Mouse (Mus musculus) liver, embryonic 18 days (tissue): Measurements from ENCODE around the gene Asb4. TPM values are rescaled to one million over a fixed set of nuclear protein-coding genes. Genes with fewer than 3 reads are reported as not detected.

ENCODE experiments used
- polyA plus RNA-seq: library from polyadenylated mRNA; depleted of rRNA; stranded (reverse); fragments of >200 nt; gene quantifications from 2 replicates; pipeline ENCODE4 v1.2.3, GENCODE M21; 2012; rRNA removed

The Asb4 gene
- polyA plus RNA-seq: 1.9 TPM in 2 replicates

DNA sequence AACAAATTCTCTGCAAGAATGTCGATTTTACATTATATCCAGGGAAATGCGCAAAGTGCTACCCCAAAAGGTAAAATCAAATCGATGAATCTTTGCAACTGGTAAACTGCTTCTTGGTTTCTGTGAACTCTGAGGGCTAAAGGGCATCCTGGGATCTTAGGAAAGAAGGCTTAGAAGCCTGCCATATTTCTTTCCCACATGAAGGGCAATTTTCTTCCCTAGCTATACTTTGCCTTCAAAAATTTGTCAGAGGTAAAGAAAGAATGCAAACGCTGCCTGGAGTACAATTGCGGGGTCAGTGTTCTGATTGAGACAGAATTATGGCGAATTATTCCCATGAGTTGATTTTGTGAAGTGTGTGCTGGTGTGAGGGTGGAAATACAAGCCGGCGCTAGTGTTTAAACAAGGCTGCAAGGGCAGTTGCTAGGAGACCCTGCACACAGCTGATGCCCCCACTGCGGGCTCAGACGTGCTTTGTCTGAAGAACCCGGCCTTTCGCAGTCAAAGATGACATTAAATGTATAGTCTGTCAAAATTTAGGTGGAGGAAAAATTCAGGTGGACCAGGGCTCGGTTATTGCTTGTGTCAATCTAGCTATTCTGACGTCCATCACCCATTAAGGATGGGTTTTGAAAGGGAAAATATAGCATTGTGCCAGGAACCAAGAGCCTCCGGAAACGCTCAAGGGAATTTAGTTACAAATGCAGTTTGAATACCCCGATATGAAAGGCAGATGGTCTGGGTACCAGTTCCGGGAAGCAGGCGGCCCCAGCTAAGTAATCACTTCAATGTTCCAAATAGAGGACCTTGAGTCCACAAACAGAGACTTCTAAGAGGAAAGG lies at the start of gene Asb4:
Gene Asb4, plus strand, starts transcription at position 51 of the 842 bp plus-strand sequence.

Other genes with a start within 250 kb of the Asb4 start
- gene Pon1, start 189.4 kb upstream of the Asb4 start, polyA plus RNA-seq: 113 and 163 TPM in 2 replicates
- 24.2 and 27.1 TPM in 2 replicates for gene Pon3, start 127.1 kb upstream of the Asb4 start, polyA plus RNA-seq
- 22.4 and 24.6 TPM in 2 replicates for gene Pon2, start 84.9 kb upstream of the Asb4 start, polyA plus RNA-seq
- 16.0 and 21.4 TPM in 2 replicates for gene Pdk4, start 112.9 kb downstream of the Asb4 start, polyA plus RNA-seq